Comparison of ENCODE assay signal across 8 mouse cellular contexts in genomic region chr2:181155801-181156200, GRCm38 (mm10). TPM values are rescaled to one million over a fixed set of nuclear protein-coding genes. Genes with fewer than 3 reads are reported as not detected.
DNase-seq lines count a peak whose midpoint lies in the region; ATAC-seq lines count a peak whose summit lies in the region.

No protein-coding gene starts in this region.

- peak; percentile 25 to 44 for DNase-seq in adrenal gland, postnatal 36 days
- DNase-seq in adrenal gland, adult 8-10 months = no peak
- peak; percentile 82 to 84 for DNase-seq in cerebellum, adult 18-20 months
- DNase-seq in gastrocnemius, postnatal 25 days = peak; percentile 84
- DNase-seq in urinary bladder, postnatal 4 days (ENCODE audit: low spot score in 2 of 2) = no peak
- DNase-seq in layer of hippocampus, adult 9-10 months (ENCODE audit: low spot score) = no peak

- peak overlapping the region; percentile 52 for H3K4me3 ChIP-seq in midbrain, embryonic 13.5 days (replicated peaks)
- no peak overlapping the region for H3K4me3 ChIP-seq in kidney, embryonic 14.5 days (ENCODE audit: low read length)

- ATAC-seq in midbrain, embryonic 13.5 days = peak; percentile 7; the same call in 1 of the 2 replicates
- ATAC-seq in kidney, embryonic 14.5 days (ENCODE audit: low FRiP score, low TSS enrichment) = no peak

- no peaks in the 10 kb centered on the region for H3K9me3 ChIP-seq in midbrain, embryonic 13.5 days
- no peaks in the 10 kb centered on the region for H3K9me3 ChIP-seq in kidney, embryonic 14.5 days (ENCODE audit: control insufficient read depth, low read length)

- H3K27ac ChIP-seq in midbrain, embryonic 13.5 days = no peak overlapping the region
- no peak overlapping the region for H3K27ac ChIP-seq in kidney, embryonic 14.5 days (ENCODE audit: low read depth, low read length)

- H3K36me3 ChIP-seq in midbrain, embryonic 13.5 days = peaks cover 6% of the 10 kb centered on the region; the same call in 1 of the 2 replicates
- no peaks in the 10 kb centered on the region for H3K36me3 ChIP-seq in kidney, embryonic 14.5 days (ENCODE audit: control insufficient read depth, insufficient read depth, low read length)

- peak overlapping the region; percentile 61 for H3K4me2 ChIP-seq in midbrain, embryonic 13.5 days (replicated peaks)
- H3K4me2 ChIP-seq in kidney, embryonic 14.5 days (replicated peaks; ENCODE audit: low read depth, low read length) = no peak overlapping the region

- WGBS in midbrain, embryonic 13.5 days = 68% methylated on average over 4 of the region's 4 CpGs
- WGBS in kidney, embryonic 14.5 days = 60% methylated on average over 4 of the region's 4 CpGs

- peaks cover 59% of the 10 kb centered on the region for H3K4me1 ChIP-seq in midbrain, embryonic 13.5 days (replicated peaks)
- peaks cover 3% of the 10 kb centered on the region; the same call in 1 of the 2 replicates for H3K4me1 ChIP-seq in kidney, embryonic 14.5 days (ENCODE audit: control insufficient read depth, insufficient read depth, low read length)

- peaks cover 37% of the 10 kb centered on the region for H3K27me3 ChIP-seq in midbrain, embryonic 13.5 days
- peaks cover 42% of the 10 kb centered on the region for H3K27me3 ChIP-seq in kidney, embryonic 14.5 days (ENCODE audit: control insufficient read depth, insufficient read depth, low read length)

- peak overlapping the region; percentile 77 for H3K9ac ChIP-seq in midbrain, embryonic 13.5 days (replicated peaks)
- H3K9ac ChIP-seq in kidney, embryonic 14.5 days (ENCODE audit: low read depth, low read length) = no peak overlapping the region

RNA-seq across cellular contexts. Expression of gene Eef1a2, which starts 1.0 kb away (rescaled TPM):
- total RNA-seq in adrenal gland, postnatal 36 days (2021) = 10 to 100 TPM; 33.0 to 40.3 TPM
- total RNA-seq in adrenal gland, adult 8-10 months (2022) = 10 to 100 TPM; 65.8 to 85.9 (median 68.2) TPM
- 1,000 to 10,000 TPM; 1,917 to 2,157 TPM for total RNA-seq in gastrocnemius, postnatal 25 days (2021)
- polyA plus RNA-seq in midbrain, embryonic 13.5 days (2015; fragmentation: Nextera tagmentation; extraction: Ambion mirVana) = 3.5 and 3.8 TPM in 2 replicates
- polyA plus RNA-seq in kidney, embryonic 14.5 days (2014; fragmentation: Nextera tagmentation; extraction: Ambion mirVana) = not detected in 2 replicates

RNA-seq across cellular contexts. Expression of gene Kcnq2, which starts 20.7 kb away (rescaled TPM):
- 1 to 10 TPM; 3.2 to 4.4 TPM for total RNA-seq in adrenal gland, postnatal 36 days (2021)
- total RNA-seq in adrenal gland, adult 8-10 months (2022) = 10 to 100 TPM in 2 of 4 experiments, 1 to 10 TPM in 2; 5.8 to 14.8 (median 10.0) TPM
- not detected for total RNA-seq in gastrocnemius, postnatal 25 days (2021)
- polyA plus RNA-seq in midbrain, embryonic 13.5 days (2015; fragmentation: Nextera tagmentation; extraction: Ambion mirVana) = 44.0 and 47.3 TPM in 2 replicates
- not detected in 2 replicates for polyA plus RNA-seq in kidney, embryonic 14.5 days (2014; fragmentation: Nextera tagmentation; extraction: Ambion mirVana)

RNA-seq across cellular contexts. Expression of gene Ppdpf, which starts 31.2 kb away (rescaled TPM):
- 10 to 100 TPM; 76.6 to 81.8 TPM for total RNA-seq in adrenal gland, postnatal 36 days (2021)
- total RNA-seq in adrenal gland, adult 8-10 months (2022) = 10 to 100 TPM; 66.8 to 74.0 (median 69.9) TPM
- total RNA-seq in gastrocnemius, postnatal 25 days (2021) = 10 to 100 TPM; 44.4 to 49.5 TPM
- polyA plus RNA-seq in midbrain, embryonic 13.5 days (2015; fragmentation: Nextera tagmentation; extraction: Ambion mirVana) = 470 and 482 TPM in 2 replicates
- 387 and 477 TPM in 2 replicates for polyA plus RNA-seq in kidney, embryonic 14.5 days (2014; fragmentation: Nextera tagmentation; extraction: Ambion mirVana)

RNA-seq across cellular contexts. Expression of gene Ptk6, which starts 46.8 kb away (rescaled TPM):
- not detected for total RNA-seq in adrenal gland, postnatal 36 days (2021)
- total RNA-seq in adrenal gland, adult 8-10 months (2022) = under 1 TPM in 3 of 4 experiments, not detected in 1; 0.10 to 0.40 (median 0.13) TPM
- total RNA-seq in gastrocnemius, postnatal 25 days (2021) = not detected
- not detected in 2 replicates for polyA plus RNA-seq in midbrain, embryonic 13.5 days (2015; fragmentation: Nextera tagmentation; extraction: Ambion mirVana)
- not detected in 2 replicates for polyA plus RNA-seq in kidney, embryonic 14.5 days (2014; fragmentation: Nextera tagmentation; extraction: Ambion mirVana)

RNA-seq across cellular contexts. Expression of gene Srms, which starts 57.2 kb away (rescaled TPM):
- under 1 TPM; 0.53 to 0.66 TPM for total RNA-seq in adrenal gland, postnatal 36 days (2021)
- 1 to 10 TPM in 1 of 4 experiments, under 1 TPM in 3; 0.42 to 1.0 (median 0.67) TPM for total RNA-seq in adrenal gland, adult 8-10 months (2022)
- total RNA-seq in gastrocnemius, postnatal 25 days (2021) = under 1 TPM; 0.20 to 0.24 TPM
- 0.10 TPM in 1 of 2 replicates, not detected in the other for polyA plus RNA-seq in midbrain, embryonic 13.5 days (2015; fragmentation: Nextera tagmentation; extraction: Ambion mirVana)
- polyA plus RNA-seq in kidney, embryonic 14.5 days (2014; fragmentation: Nextera tagmentation; extraction: Ambion mirVana) = 0.14 and 0.24 TPM in 2 replicates

Comparison
In these comparisons a context has a peak if more than half of its experiments do, and no peak if none do; other contexts are left out.
1. DNase-seq: peak in adrenal gland, postnatal 36 days (2 of 2), cerebellum, adult 18-20 months (2 of 2) and gastrocnemius, postnatal 25 days (single experiment); none in adrenal gland, adult 8-10 months (single experiment), urinary bladder, postnatal 4 days (0 of 2) and layer of hippocampus, adult 9-10 months (single experiment).
2. RNA of gene Eef1a2, which starts 1.0 kb away (total RNA-seq): 1,917 to 2,157 TPM in gastrocnemius, postnatal 25 days; 65.8 to 85.9 TPM in adrenal gland, adult 8-10 months and 33.0 to 40.3 TPM in adrenal gland, postnatal 36 days; every median in the first group is over 10 times any median in the second.